Mouse (Mus musculus) erythroblast, adult 5-6 weeks (primary cell): ENCODE data around the gene Evi2a. TPM values are rescaled to one million over a fixed set of nuclear protein-coding genes. Genes with fewer than 3 reads are reported as not detected.

Experiments used
- ATAC-seq: replicated peaks from 2 replicates; pipeline ENCODE4 v1.8.0; 2016; ENCODE audit warnings: moderate number of reproducible peaks, mild to moderate bottlenecking, moderate TSS enrichment, inconsistent platforms; ENCODE audit not compliant: poor library complexity, low FRiP score, severe bottlenecking
- total RNA-seq, 2 experiments: library from RNA; stranded (forward) in 1 of 2; stranded (reverse) in 1 of 2; fragments of 150-400 nt in 1 of 2; fragments of 200-764, 138-1000 nt in 1 of 2; gene quantifications; 2 replicates each; pipeline versions ENCODE4 v1.2.3 to v1.2.4; 2015 to 2017; ENCODE audit warnings: low replicate concordance in 2 of 2

The Evi2a gene
- total RNA-seq, 2 experiments from 2014 or later = 17.4 to 29.2 TPM

DNA sequence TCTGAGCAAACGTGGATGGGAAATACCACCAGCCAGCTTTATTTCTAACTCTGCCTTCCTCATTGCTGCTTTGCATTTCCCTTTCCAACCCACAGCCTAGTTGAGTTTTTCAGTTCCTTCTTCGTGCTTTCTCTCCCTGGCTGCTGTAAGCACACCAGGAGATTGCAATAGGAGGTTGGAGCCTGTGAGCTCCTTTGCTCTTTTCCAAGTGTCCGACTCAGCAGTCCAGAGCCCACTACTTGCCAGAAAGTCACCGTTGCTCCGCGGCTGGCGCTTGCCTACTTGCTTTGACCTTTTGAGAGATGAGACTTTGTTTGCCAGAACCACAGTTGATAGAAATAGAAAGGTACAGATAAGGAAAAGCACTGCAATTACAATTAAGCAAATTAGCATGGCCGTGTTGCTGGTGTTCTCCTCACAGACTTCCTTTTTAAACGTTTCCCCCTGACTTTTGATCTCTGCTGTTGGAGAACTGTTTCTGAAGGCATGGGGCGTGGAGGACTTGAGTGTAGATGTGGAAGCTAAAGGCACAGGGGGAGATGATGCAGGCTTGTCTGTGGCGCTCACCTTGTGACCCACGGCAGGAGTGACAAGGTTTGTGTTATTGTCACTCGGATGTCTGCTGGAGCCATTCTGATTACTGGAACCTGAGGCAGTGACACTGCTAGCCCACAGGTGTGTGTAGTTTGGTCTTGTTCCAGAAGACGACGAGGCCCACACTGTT is 3.2 kb downstream of the Evi2a start:
- no peak for ATAC-seq

- no peak for ATAC-seq
These were observed 3.9 kb downstream of the Evi2a start for GRCm38 (mm10) chr11:79526549-79526948.

- no peak for ATAC-seq
These were observed 6.2 kb downstream of the Evi2a start for GRCm38 (mm10) chr11:79524310-79524575.

DNA sequence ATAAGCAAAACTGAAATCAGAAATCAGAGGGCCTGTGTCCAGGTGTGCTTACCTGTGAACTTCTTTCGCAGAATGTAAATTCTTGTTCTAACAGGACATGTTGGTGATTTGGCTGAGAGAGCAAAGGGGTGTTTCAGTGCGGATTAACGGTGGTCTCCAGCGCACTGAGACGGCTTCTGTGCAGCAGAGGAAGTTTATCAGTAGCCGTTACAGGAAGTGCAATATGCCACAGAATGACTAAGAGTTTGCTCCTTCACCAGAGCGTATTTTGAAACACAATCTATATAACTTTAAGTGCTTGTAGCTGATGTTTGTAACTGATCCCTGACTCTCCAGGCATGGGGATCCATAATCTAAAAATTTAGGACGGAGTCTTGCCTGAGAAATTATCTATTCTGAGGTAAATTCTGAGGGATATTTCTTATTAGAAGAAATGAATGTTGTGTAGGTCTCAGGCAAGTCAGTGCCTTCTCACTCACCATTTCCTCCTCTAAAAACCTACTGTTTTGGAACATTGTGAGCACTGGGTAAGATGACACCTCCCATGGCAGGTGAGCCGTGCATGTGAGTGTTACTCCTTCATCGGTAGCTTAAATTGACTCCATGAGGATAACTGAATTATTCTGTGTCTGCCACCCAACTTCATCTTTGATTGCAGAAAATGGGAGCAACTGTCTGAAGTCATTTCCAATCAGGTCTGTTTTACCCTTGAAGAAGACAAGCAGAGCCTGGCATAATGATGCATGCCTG is 6.7 kb downstream of the Evi2a start, which contains the start of gene Evi2b:
TSS of gene Evi2b (minus strand) at position 203 of the 750 bp plus-strand sequence.
- 0 out of 2 replicates have a peak, but pooled peaks have one; percentile 54 for ATAC-seq

DNA sequence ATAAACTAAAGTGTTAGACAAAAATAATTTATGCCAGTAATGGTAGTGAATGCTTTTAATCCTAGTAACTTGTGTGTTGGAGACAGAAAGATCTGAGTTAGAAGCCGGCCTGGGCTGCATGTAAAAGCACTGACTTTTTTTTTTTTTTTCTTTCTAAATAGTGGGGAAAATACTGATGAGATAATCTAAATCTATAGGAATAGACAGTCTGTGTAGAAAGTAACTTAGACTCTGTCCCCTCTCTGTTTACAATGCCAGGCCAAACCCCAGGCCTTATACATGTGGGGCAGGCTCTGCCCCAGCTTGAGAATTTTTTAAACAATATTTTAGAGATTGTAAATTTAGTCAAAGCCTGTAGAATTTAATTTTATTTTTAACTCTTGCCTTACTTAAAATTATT is 7.5 kb downstream of the Evi2a start:
- ATAC-seq = no peak

GRCm38 (mm10) chr11:79521930-79522329 is 8.5 kb downstream of the Evi2a start:
- no peak for ATAC-seq

- ATAC-seq = no peak
These were observed 9.6 kb downstream of the Evi2a start for GRCm38 (mm10) chr11:79520772-79521171.

DNA sequence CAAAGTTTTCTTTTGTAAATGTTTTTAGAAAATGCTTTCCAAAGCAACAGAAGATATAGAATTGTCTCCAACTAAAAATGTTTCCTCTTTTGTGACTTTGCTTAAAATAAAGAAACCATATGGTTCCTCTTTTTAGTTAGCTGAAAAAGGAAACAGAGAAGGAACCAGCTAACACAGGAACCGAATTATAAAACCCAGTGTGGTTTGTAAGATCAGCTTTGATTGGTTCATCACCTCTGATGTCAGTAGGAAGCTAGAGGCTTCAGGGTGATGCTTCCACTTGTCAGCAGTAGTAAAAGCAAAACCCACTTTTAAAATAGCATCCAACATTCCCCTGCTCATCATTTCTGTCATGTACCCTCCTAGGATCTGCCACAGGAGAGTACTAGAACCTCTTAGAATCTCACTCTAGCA is 10.5 kb downstream of the Evi2a start:
- no peak for ATAC-seq

DNA sequence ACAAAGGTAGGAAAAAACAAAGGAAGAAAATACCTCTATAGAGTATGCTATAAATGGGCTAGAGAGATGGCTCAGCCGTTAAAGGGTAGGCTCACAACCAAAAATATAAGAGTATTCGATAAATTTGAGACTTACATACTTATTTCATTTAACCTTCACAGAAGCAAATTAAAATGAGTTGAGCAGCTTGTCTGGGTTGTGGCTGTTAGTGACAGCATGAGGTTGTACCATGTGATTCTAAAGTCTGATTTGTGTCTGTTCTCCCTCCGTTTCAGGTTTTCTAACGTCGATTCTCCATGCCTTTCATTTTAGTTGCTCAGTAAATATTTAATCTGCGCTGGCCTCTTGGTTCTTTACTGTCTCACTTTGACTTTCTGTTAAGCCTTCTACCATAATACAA is 11.1 kb downstream of the Evi2a start:
- ATAC-seq = no peak

- no peak for ATAC-seq
These were observed 14.6 kb downstream of the Evi2a start for GRCm38 (mm10) chr11:79515798-79516197.

DNA sequence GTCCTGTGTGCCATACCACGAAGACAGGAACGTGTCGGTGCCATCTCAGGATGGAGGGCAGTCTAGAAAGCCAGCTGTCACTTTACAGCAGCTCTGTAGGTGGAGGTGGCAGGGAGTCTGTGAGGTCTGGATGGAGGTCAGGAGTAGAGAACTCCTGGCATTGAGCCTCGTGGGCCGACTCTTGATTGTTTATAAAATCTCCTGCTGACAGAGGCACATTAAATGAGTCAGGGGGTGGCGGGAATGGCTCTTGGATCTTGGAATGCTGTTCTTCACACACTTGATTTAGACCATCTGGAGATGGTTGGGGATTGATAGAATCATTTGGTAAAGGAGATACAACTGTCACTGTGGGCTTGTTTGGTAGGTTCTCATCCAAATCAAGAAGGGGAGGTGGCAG is 15.1 kb downstream of the Evi2a start:
- ATAC-seq = no peak

DNA sequence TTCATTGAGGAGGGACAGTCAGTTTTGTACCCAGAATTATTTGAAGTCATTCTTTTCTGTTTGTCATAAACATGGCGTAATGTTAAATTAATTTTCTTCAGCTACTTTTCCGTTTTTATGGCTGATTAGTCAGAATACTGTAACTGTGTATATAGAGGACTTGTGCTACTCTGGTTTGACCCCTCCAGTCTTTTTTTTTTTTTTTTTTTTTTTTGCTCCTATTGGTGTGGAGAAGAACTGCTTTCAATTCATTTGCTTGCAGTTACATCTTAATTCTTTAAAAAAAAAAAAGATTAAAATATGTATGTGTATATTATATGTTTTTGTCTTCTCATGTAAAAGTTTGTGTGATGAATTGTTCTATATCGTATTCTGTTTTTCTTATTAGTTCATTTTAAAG is 18.4 kb downstream of the Evi2a start:
- ATAC-seq = no peak

GRCm38 (mm10) chr11:79504506-79504905 is 25.9 kb downstream of the Evi2a start:
- no peak for ATAC-seq

DNA sequence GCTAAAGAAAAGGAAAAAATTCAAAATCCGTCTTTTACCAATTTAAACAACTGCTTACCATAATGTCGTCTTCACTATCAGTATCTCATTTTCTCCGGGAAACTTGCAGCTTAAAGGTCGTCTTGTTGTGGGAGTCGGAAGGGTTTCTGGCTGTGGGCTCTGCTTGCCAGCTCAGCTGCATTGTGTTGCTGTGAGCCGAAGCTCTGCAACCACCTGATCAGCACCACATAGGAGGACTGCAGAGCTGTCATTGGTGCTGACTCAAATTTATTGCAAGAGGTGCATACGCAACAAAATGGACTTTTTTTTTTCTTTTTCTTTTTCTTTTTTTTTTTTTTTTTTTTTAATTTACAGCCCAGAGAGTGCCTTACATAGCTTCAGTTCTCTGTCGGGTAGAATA is 26.6 kb downstream of the Evi2a start, which contains the start of gene Omg:
TSS of gene Omg (minus strand) at position 240 of the 400 bp plus-strand sequence.
- no peak for ATAC-seq

- no peak for ATAC-seq
These were observed 27.5 kb downstream of the Evi2a start for GRCm38 (mm10) chr11:79502917-79503316.

DNA sequence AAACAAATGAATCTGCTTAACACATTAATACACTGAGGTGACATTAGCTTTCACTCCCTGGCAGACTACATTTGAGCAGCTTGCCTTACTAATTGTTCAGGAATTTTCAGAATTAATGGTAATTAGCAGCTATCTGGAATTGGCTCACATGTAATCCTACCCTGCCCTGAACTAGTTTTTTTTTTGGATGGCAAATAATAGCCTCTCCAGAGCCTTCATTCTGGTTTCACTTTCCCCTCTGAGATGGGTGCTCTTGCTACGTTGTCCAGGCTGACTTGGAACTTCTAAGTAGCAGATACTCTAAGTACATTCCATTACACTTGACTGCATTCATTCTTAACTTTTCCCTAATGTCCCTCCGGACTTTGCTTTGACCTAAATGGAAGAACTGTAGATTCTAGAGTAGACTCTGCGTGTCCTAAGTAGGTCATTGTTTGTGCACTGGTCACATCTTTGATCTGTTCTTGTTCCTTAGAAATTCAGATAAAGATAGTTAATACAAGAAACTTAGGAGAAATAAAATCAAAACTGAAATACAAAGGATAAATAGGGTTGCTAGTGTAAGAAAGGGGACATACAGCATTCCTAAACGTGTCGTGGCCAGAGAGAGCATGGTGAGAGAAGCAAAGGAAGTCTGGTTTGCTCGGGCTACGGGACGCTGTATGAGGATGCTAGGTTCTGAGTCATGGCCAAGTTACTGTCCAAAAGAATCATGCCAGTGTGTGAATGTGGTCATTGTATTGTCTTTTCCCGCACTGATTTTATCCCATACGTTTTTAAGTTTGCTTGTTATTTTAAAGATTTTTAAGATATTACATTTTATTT is 35.2 kb downstream of the Evi2a start:
- no peak for ATAC-seq

GRCm38 (mm10) chr11:79484721-79485120 is 45.7 kb downstream of the Evi2a start:
- no peak for ATAC-seq

- ATAC-seq = no peak
These were observed 46.4 kb downstream of the Evi2a start for GRCm38 (mm10) chr11:79483876-79484528.

DNA sequence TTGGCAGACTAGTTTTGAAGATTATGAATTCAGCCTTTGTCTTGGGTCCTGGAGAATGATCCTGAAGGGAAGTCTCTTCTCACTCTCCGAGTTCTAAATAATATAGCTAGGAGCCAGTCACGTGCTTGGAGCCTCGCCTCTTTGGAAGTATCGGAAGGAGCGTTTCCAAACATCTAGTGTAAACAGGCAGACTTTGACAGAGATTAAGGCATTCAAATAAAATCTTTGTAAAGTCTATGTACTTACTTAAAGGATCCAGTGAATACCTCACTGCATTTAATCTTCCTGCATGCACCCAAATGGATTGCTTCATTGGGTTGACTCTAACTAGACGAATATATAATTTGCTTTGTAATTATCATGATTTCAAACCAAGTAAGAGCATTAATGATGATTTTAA is 47.0 kb downstream of the Evi2a start:
- ATAC-seq = no peak
